Mouse (Mus musculus) bone marrow macrophage, adult 2 months (primary cell): ENCODE results near the gene Apbb2. TPM values are rescaled to one million over a fixed set of nuclear protein-coding genes. Genes with fewer than 3 reads are reported as not detected.

Experiments used
- H3K27ac ChIP-seq: 2 replicates; pipeline ENCODE4 v1.5.1; 2012; ENCODE audit warnings: low read depth, low read length; ENCODE audit not compliant: insufficient read depth
- H3K4me1 ChIP-seq: 2 replicates; pipeline ENCODE4 v1.6.1; 2012; ENCODE audit warnings: low read length; ENCODE audit not compliant: control insufficient read depth, insufficient read depth
- H3K4me3 ChIP-seq: 2 replicates; pipeline ENCODE4 v1.5.1; 2012; ENCODE audit warnings: mild to moderate bottlenecking, low read length, moderate library complexity; ENCODE audit not compliant: insufficient read depth
- CTCF ChIP-seq: IDR thresholded peaks from 2 replicates; pipeline ENCODE4 v1.5.1; 2012; ENCODE audit warnings: low read depth, mild to moderate bottlenecking, low read length, moderate library complexity
- POLR2A ChIP-seq: IDR thresholded peaks from 2 replicates; pipeline ENCODE4 v1.6.1; 2012; ENCODE audit warnings: mild to moderate bottlenecking, low read depth, low read length, borderline replicate concordance
- polyA plus RNA-seq: library from polyadenylated mRNA; stranded (reverse); fragments of >200 nt; gene quantifications from 2 replicates; pipeline ENCODE4 v1.2.4, GENCODE M21; 2012; ENCODE audit not compliant: missing spikeins, insufficient read depth, insufficient read length

The Apbb2 gene
- polyA plus RNA-seq, 1 experiment, result 22.5 TPM

GRCm38 (mm10) chr5:66436791-66437246 is 181.8 kb downstream of the Apbb2 start:
- TF ChIP-seq POLR2A (no peak), CTCF (no peak)
- Histone ChIP-seq H3K4me3 (no peak overlapping the region), H3K27ac (no peak overlapping the region), H3K4me1 (peaks cover 5% of the 10 kb centered on the region)

- H3K27ac ChIP-seq, result no peak overlapping the region
- TF ChIP-seq CTCF (no peak), POLR2A (no peak)
- H3K4me3 ChIP-seq, result no peak overlapping the region
- H3K4me1 ChIP-seq, result peaks cover 5% of the 10 kb centered on the region
Measured at GRCm38 (mm10) chr5:66435158-66435557, 183.4 kb downstream of the Apbb2 start.

- no peaks in the 10 kb centered on the region; the same call in 1 of the 2 replicates for H3K4me1 ChIP-seq
- H3K27ac ChIP-seq, result no peak overlapping the region
- no peak overlapping the region for H3K4me3 ChIP-seq
- TF ChIP-seq POLR2A (no peak), CTCF (no peak)
Measured at GRCm38 (mm10) chr5:66429076-66429475, 189.5 kb downstream of the Apbb2 start.

- no peak for TF ChIP-seq CTCF
- H3K4me3 ChIP-seq, result no peak overlapping the region
- H3K4me1 ChIP-seq, result no peaks in the 10 kb centered on the region; the same call in 1 of the 2 replicates
- no peak overlapping the region for H3K27ac ChIP-seq
Measured at GRCm38 (mm10) chr5:66428071-66428470, 190.5 kb downstream of the Apbb2 start.

- TF ChIP-seq CTCF, result no peak
- no peak for TF ChIP-seq POLR2A
- Histone ChIP-seq H3K4me3 (no peak overlapping the region), H3K4me1 (no peaks in the 10 kb centered on the region; the same call in 1 of the 2 replicates), H3K27ac (no peak overlapping the region)
Measured at GRCm38 (mm10) chr5:66423909-66424308, 194.7 kb downstream of the Apbb2 start.

- H3K4me1 ChIP-seq, result no peaks in the 10 kb centered on the region; the same call in 1 of the 2 replicates
- no peak for TF ChIP-seq CTCF
- no peak for TF ChIP-seq POLR2A
Measured at GRCm38 (mm10) chr5:66423466-66423865, 195.1 kb downstream of the Apbb2 start.

GRCm38 (mm10) chr5:66421954-66422353 is 196.6 kb downstream of the Apbb2 start:
- TF ChIP-seq POLR2A, result no peak
- no peak for TF ChIP-seq CTCF
- H3K27ac ChIP-seq, result no peak overlapping the region
- no peaks in the 10 kb centered on the region for H3K4me1 ChIP-seq
- H3K4me3 ChIP-seq, result no peak overlapping the region

More at GRCm38 (mm10) chr5:66423466-66423865, 195.1 kb downstream of the Apbb2 start:
- no peak overlapping the region for H3K4me3 ChIP-seq
- no peak overlapping the region for H3K27ac ChIP-seq

GRCm38 (mm10) chr5:66421230-66421629 is 197.4 kb downstream of the Apbb2 start:
- Histone ChIP-seq H3K27ac (no peak overlapping the region), H3K4me3 (no peak overlapping the region), H3K4me1 (no peaks in the 10 kb centered on the region)
- no peak for TF ChIP-seq CTCF
- TF ChIP-seq POLR2A, result no peak

GRCm38 (mm10) chr5:66420011-66420410 is 198.6 kb downstream of the Apbb2 start:
- Histone ChIP-seq H3K4me3 (no peak overlapping the region), H3K4me1 (no peaks in the 10 kb centered on the region), H3K27ac (no peak overlapping the region)
- no peak for TF ChIP-seq CTCF
- no peak for TF ChIP-seq POLR2A

GRCm38 (mm10) chr5:66417289-66417688 is 201.3 kb downstream of the Apbb2 start:
- no peak overlapping the region for H3K4me3 ChIP-seq
- no peak overlapping the region for H3K27ac ChIP-seq
- TF ChIP-seq CTCF (no peak), POLR2A (no peak)
- peaks cover 4% of the 10 kb centered on the region; the same call in 1 of the 2 replicates for H3K4me1 ChIP-seq
